Mouse (Mus musculus) lung, embryonic 15.5 days (tissue): ENCODE results near the gene Sapcd1. TPM values are rescaled to one million over a fixed set of nuclear protein-coding genes. Genes with fewer than 3 reads are reported as not detected.

Experiments used
- ATAC-seq: fragments of 200-750 bp; cut with Nextera tagmentation; 2 replicates; pipeline ENCODE4 v1.8.0; 2017; ENCODE audit warnings: moderate number of reproducible peaks, borderline replicate concordance; ENCODE audit not compliant: low FRiP score, low TSS enrichment; ENCODE audit errors: extremely low read depth
- H3K27ac ChIP-seq: fragments of 300-500 bp; sonication (generic); 2 replicates; pipeline ENCODE4 v1.5.1; 2015; ENCODE audit warnings: moderate library complexity, mild to moderate bottlenecking, inconsistent platforms
- H3K27me3 ChIP-seq: fragments of 300-500 bp; sonication (generic); 2 replicates; pipeline ENCODE4 v1.6.1; 2015; ENCODE audit warnings: inconsistent platforms
- H3K36me3 ChIP-seq: fragments of 300-500 bp; sonication (generic); 2 replicates; pipeline ENCODE4 v1.6.1; 2015; ENCODE audit warnings: inconsistent platforms
- H3K4me1 ChIP-seq: fragments of 300-500 bp; sonication (generic); 2 replicates; pipeline ENCODE4 v1.6.1; 2015; ENCODE audit warnings: inconsistent platforms
- H3K4me2 ChIP-seq: fragments of 300-500 bp; sonication (generic); 2 replicates; pipeline ENCODE4 v1.6.1; 2015; ENCODE audit warnings: inconsistent platforms, mild to moderate bottlenecking, moderate library complexity
- H3K4me3 ChIP-seq: fragments of 300-500 bp; sonication (generic); 2 replicates; pipeline ENCODE4 v1.5.1; 2015; ENCODE audit warnings: mild to moderate bottlenecking, inconsistent platforms
- H3K9ac ChIP-seq: fragments of 300-500 bp; sonication (generic); 2 replicates; pipeline ENCODE4 v1.6.1; 2015; ENCODE audit warnings: inconsistent platforms
- H3K9me3 ChIP-seq: fragments of 300-500 bp; sonication (generic); 2 replicates; pipeline ENCODE4 v1.6.1; 2016; ENCODE audit warnings: inconsistent platforms
- WGBS: fragments of 180-500 bp; shearing (Covaris S2); methylation state at CpG from one replicate; pipeline ENCODE4 v1.1.7; 2015; 5-methylcytosine and 5-hydroxymethylcytosine counted together
- polyA plus RNA-seq: library from polyadenylated mRNA; unstranded; fragments of >200 nt; fragmentation: Nextera tagmentation; extraction: Ambion mirVana; gene quantifications from 2 replicates; pipeline ENCODE4 v1.2.1, GENCODE M21; 2015

Gene Sapcd1
- polyA plus RNA-seq = 7.2 and 7.7 TPM in 2 replicates

- 36% methylated on average over 13 of the region's 13 CpGs for WGBS
- Histone ChIP-seq H3K4me1 (peaks cover 27% of the 10 kb centered on the region), H3K27ac (no peak within 1 kb of the TSS), H3K4me3 (0 out of 2 replicates have a peak within 1 kb of the TSS, but pooled peaks have one; percentile 14), H3K9me3 (no peaks in the 10 kb centered on the region), H3K36me3 (no peaks in the 10 kb centered on the region), H3K27me3 (no peaks in the 10 kb centered on the region), H3K4me2 (peak within 1 kb of the TSS; percentile 38), H3K9ac (no peak within 1 kb of the TSS)
- ATAC-seq = peak; percentile 66; the same call in 1 of the 2 replicates
Observed at GRCm38 (mm10) chr17:35027277-35028068, at the start of gene Sapcd1. Gene Sapcd1 (minus strand): TSS chr17:35028016.

- no peaks in the 10 kb centered on the region for H3K9me3 ChIP-seq
- H3K27ac ChIP-seq = peak overlapping the region; percentile 81
- no peak for ATAC-seq
- H3K4me1 ChIP-seq = peaks cover 18% of the 10 kb centered on the region
- WGBS = 32% methylated on average over 2 of the region's 2 CpGs
- H3K36me3 ChIP-seq = no peaks in the 10 kb centered on the region
- peak overlapping the region; percentile 25 for H3K9ac ChIP-seq
- peak overlapping the region; percentile 31 for H3K4me3 ChIP-seq
- H3K4me2 ChIP-seq = peak overlapping the region; percentile 48
- peaks cover 5% of the 10 kb centered on the region; the same call in 1 of the 2 replicates for H3K27me3 ChIP-seq
Observed at GRCm38 (mm10) chr17:35077285-35077684, 49.5 kb upstream of the Sapcd1 start.

- ATAC-seq = no peak
- Histone ChIP-seq H3K9me3 (no peaks in the 10 kb centered on the region), H3K4me2 (peak within 1 kb of the TSS; percentile 48), H3K4me1 (peaks cover 19% of the 10 kb centered on the region), H3K27ac (peak within 1 kb of the TSS; percentile 81), H3K36me3 (no peaks in the 10 kb centered on the region), H3K27me3 (peaks cover 5% of the 10 kb centered on the region; the same call in 1 of the 2 replicates), H3K9ac (peak within 1 kb of the TSS; percentile 25), H3K4me3 (peak within 1 kb of the TSS; percentile 31)
- 37% methylated on average over 10 of the region's 10 CpGs for WGBS
Observed at GRCm38 (mm10) chr17:35076507-35077176, 48.8 kb upstream of the Sapcd1 start, which contains the start of gene Ly6g6e. Gene Ly6g6e (plus strand): TSS chr17:35076902.

- H3K9me3 ChIP-seq = no peaks in the 10 kb centered on the region
- 48% methylated on average over 17 of the region's 17 CpGs for WGBS
- no peak overlapping the region for H3K4me2 ChIP-seq
- H3K9ac ChIP-seq = no peak overlapping the region
- H3K27me3 ChIP-seq = peaks cover 5% of the 10 kb centered on the region; the same call in 1 of the 2 replicates
- ATAC-seq = no peak
- no peak overlapping the region for H3K4me3 ChIP-seq
- H3K4me1 ChIP-seq = peaks cover 23% of the 10 kb centered on the region
- no peaks in the 10 kb centered on the region for H3K36me3 ChIP-seq
- H3K27ac ChIP-seq = no peak overlapping the region
Observed at GRCm38 (mm10) chr17:35074097-35074496, 46.3 kb upstream of the Sapcd1 start.

- 64% methylated on average over 9 of the region's 9 CpGs for WGBS
- Histone ChIP-seq H3K36me3 (no peaks in the 10 kb centered on the region), H3K4me2 (no peak overlapping the region), H3K27ac (peak overlapping the region; percentile 29), H3K27me3 (peaks cover 11% of the 10 kb centered on the region), H3K9me3 (no peaks in the 10 kb centered on the region), H3K9ac (no peak overlapping the region), H3K4me1 (peaks cover 8% of the 10 kb centered on the region), H3K4me3 (no peak overlapping the region)
- ATAC-seq = no peak
Observed at GRCm38 (mm10) chr17:35071454-35071853, 43.6 kb upstream of the Sapcd1 start.

GRCm38 (mm10) chr17:35070556-35071229 lies 42.9 kb upstream of the Sapcd1 start:
- WGBS = 38% methylated on average over 6 of the region's 6 CpGs
- H3K27ac ChIP-seq = peak overlapping the region; percentile 71
- H3K9me3 ChIP-seq = no peaks in the 10 kb centered on the region
- H3K9ac ChIP-seq = no peak overlapping the region
- H3K4me1 ChIP-seq = peaks cover 10% of the 10 kb centered on the region
- peak; percentile 57 for ATAC-seq
- no peaks in the 10 kb centered on the region for H3K36me3 ChIP-seq
- H3K27me3 ChIP-seq = peaks cover 13% of the 10 kb centered on the region
- no peak overlapping the region for H3K4me2 ChIP-seq
- no peak overlapping the region for H3K4me3 ChIP-seq

GRCm38 (mm10) chr17:35068213-35068914 lies 40.5 kb upstream of the Sapcd1 start:
- Histone ChIP-seq H3K27me3 (peaks cover 13% of the 10 kb centered on the region), H3K27ac (no peak overlapping the region), H3K4me2 (no peak overlapping the region), H3K9ac (no peak overlapping the region), H3K36me3 (no peaks in the 10 kb centered on the region), H3K9me3 (no peaks in the 10 kb centered on the region), H3K4me1 (peaks cover 26% of the 10 kb centered on the region), H3K4me3 (no peak overlapping the region)
- no peak for ATAC-seq
- WGBS = 59% methylated on average over 17 of the region's 17 CpGs

- peaks cover 14% of the 10 kb centered on the region for H3K36me3 ChIP-seq
- 46% methylated on average over 10 of the region's 10 CpGs for WGBS
- peak within 1 kb of the TSS; percentile 7 for H3K9ac ChIP-seq
- H3K27me3 ChIP-seq = peaks cover 13% of the 10 kb centered on the region
- peaks cover 20% of the 10 kb centered on the region for H3K4me1 ChIP-seq
- peak within 1 kb of the TSS; percentile 71 for H3K4me2 ChIP-seq
- ATAC-seq = no peak
- peak within 1 kb of the TSS; percentile 91 for H3K27ac ChIP-seq
- H3K4me3 ChIP-seq = peak within 1 kb of the TSS; percentile 38
- no peaks in the 10 kb centered on the region for H3K9me3 ChIP-seq
Observed at GRCm38 (mm10) chr17:35066084-35066483, 38.3 kb upstream of the Sapcd1 start, which contains the start of gene Mpig6b. Gene Mpig6b (minus strand): TSS chr17:35066184.

GRCm38 (mm10) chr17:35064951-35065947 lies 37.4 kb upstream of the Sapcd1 start, which contains the start of gene Ly6g6c:
Gene Ly6g6c (plus strand): TSS chr17:35065388.
- Histone ChIP-seq H3K4me1 (peaks cover 29% of the 10 kb centered on the region), H3K9ac (peak within 1 kb of the TSS; percentile 7), H3K36me3 (peaks cover 20% of the 10 kb centered on the region), H3K27ac (peak within 1 kb of the TSS; percentile 91), H3K4me3 (peak within 1 kb of the TSS; percentile 38), H3K9me3 (no peaks in the 10 kb centered on the region), H3K27me3 (peaks cover 13% of the 10 kb centered on the region), H3K4me2 (peak within 1 kb of the TSS; percentile 71)
- WGBS = 3% methylated on average over 48 of the region's 48 CpGs
- peak; percentile 82 for ATAC-seq

GRCm38 (mm10) chr17:35064378-35064877 lies 36.6 kb upstream of the Sapcd1 start:
- Histone ChIP-seq H3K4me2 (peak overlapping the region; percentile 71), H3K27ac (peak overlapping the region; percentile 91), H3K4me3 (peak overlapping the region; percentile 38), H3K27me3 (peaks cover 13% of the 10 kb centered on the region), H3K36me3 (peaks cover 20% of the 10 kb centered on the region), H3K4me1 (peaks cover 32% of the 10 kb centered on the region), H3K9ac (no peak overlapping the region; the same call in 1 of the 2 replicates), H3K9me3 (no peaks in the 10 kb centered on the region)
- no peak for ATAC-seq
- 34% methylated on average over 10 of the region's 10 CpGs for WGBS
